Mouse (Mus musculus) c-Kit-positive CD71-negative TER-119-negative erythroid progenitor cells, embryonic 14.5 days (primary cell): ENCODE measurements around the gene Cux2.
"Not testable (repeated sequence)": the region's sequence is repeated elsewhere in the genome, so short reads cannot be mapped to it uniquely, and the experiment has no call there.

Experiments used
- DNase-seq: peaks from one replicate; pipeline ENCODE4 v3.0.0-alpha.2; 2013; ENCODE audit warnings: low read depth

Cux2 gene

GRCm38 (mm10) chr5:121864330-121864729 lies 185.6 kb downstream of the Cux2 start:
- DNase-seq = no peak

DNA sequence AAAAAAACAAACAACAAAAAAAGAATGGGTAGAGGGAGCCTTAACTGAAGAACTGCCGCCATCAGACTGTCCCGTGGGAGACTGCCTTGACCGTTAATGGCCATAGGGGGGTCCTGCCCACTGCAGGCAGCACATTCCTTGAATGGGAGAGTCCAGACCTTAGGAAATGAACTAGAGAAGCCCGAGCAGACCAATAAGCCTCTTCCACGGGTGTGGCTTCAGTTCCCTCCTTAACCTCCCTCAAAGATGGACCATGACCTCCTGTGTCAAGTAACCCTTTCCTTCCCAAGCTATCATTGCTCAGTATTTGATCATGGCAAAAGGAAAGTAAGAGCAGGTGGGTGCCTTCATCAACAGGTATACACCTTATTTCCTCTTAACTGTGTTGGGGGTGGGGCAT lies 187.9 kb downstream of the Cux2 start:
- no peak for DNase-seq

GRCm38 (mm10) chr5:121858427-121858826 lies 191.5 kb downstream of the Cux2 start:
- no peak for DNase-seq

DNA sequence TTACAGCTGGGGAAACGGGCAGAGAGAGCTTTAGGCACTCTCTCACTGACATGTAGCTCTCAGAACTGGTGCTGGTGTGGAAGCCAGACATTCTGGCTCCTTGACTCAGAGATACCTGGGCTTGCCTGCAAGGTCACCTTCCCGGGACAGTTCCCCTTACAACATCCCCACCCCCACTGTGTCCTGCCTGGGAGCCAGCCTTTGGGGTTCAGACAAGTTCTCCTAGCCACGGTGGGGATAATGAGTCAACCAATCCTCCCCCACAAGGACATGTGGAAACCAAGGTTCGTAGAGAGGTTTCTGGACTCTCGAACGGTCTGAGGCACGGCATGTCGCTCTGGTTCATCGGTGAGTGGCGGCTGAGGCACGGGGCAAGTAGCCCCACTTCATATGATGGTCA lies 193.2 kb downstream of the Cux2 start:
- DNase-seq = no peak

DNA sequence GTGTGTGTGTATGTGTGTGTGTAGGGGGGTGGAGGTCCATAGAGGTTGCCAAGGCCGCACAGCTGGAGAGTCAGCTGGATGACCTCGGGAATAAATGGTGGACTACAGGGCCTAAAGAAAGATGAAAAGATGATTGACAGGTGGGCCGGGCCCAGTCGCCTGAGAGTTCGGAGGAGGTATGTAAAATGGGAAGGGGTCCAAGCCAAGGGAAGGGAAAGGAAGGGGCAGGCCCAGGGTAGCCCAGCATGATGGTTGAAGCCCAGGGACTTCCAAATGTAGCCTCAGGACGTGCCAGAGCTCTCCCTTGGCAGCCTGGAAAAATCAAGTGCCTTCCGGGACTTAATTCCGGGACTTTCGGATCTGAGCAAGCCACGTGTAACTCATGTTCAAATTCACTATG lies 195.1 kb downstream of the Cux2 start:
- DNase-seq = no peak

- DNase-seq = no peak
Measured at GRCm38 (mm10) chr5:121853368-121854051, 196.4 kb downstream of the Cux2 start.

DNA sequence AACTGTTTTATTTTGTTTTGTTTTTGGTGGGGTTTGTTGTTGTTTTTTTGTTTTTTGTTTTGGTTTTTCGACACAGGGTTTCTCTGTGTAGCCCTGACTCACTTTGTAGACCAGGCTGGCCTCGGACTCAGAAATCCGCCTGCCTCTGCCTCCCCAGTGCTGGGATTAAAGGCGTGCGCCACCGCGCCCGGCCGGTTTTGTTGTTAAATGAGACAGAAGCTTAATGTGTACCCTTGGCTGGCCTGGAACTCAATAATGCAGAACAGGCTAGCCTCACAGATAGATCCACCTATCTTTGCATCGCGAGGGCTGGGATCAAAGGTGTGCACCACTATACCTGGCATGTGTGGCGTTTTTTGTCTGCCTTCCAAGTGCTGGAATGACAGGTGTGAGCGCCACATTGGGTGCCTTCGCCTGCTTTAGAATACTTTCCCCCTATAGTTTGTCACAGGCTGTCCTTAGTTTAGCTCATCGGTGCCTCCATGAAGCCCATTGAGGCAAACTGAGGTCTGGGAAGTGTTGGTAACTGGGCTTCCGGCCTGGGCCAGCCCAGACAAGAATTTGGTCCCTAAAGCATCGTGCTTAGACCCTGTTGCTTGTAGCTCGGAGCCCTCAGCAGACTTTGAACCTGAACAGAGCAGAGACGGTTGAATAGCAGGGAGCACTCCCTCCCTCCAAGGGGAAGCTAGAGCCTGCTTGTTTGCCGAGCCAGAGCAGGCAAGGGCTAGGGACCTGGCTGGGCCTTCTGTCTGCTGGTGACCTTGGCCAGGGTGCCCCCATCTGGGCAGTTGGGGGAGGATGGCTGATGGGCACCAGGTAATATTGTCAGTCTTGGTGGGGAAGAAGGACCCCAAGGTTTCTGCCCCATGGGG lies 200.2 kb downstream of the Cux2 start:
- no peak for DNase-seq

GRCm38 (mm10) chr5:121848743-121849142 lies 201.2 kb downstream of the Cux2 start, which contains the start of gene Pheta1:
TSS of gene Pheta1 (plus strand) at chr5:121848984.
- DNase-seq = peak; percentile 86

DNA sequence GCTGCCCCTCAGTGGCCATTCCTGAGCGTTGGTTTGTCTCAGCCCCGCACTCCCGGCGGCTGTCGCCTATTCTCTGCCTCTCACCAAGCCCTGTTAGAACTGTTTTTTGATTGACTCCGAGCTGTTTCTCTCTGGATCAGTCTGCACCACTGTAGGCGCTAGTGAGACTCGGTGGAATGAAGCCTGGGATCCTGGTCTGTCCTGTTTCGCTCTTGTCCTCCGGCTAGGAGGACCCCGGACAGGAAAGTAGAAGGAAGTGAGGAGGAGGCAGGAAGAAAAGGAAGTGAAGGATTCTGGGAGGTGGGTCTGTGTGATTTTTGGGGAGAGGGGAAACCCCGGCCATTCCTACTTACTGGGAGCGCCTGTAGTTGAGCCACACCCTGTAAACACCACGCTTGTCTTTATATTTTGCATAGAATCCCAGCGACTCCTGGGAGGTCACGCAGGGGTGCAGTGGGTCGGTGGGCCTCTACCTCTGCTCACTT lies 201.8 kb downstream of the Cux2 start:
- no peak for DNase-seq

- not testable (repeated sequence) for DNase-seq
Measured at GRCm38 (mm10) chr5:121847269-121847668, 202.6 kb downstream of the Cux2 start.

DNA sequence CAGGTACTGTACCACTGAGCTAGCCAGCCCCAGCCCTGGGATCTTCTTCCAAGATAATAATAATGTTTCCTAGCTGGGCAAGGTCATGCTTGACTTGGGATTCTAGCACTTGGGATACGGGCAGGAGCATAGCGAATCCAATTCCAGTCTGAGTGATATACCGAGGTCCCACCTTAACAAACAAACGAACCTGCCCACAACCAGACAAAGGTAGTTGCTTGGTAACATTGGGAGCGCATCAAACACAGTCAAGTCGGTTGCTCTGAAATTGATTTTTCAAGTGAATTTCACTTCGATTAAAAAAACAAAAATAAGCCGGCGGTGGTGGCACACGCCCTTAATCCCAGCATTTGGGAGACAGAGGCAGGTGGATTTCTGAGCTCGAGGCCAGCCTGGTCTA lies 203.6 kb downstream of the Cux2 start:
- no peak for DNase-seq

DNA sequence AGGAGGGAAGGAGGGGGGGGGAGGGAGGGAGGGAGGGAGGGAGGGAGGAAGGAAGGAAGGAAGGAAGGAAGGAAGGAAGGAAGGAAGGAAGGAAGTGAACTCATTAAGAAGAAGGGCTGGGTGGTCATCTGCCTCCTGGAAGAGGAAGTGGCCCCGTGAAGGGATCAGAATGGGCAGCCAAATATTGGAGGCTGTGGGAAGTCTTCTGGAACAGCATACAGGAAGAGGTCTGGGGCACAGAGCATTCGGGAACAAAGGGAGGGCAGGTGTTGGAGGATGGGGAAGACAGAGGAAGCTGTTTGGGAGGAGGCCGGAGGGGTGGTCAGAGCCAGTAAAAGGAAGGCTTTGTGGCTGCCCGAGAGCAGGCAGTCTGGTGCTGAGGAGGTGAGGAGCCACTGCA lies 204.5 kb downstream of the Cux2 start:
- DNase-seq = no peak

GRCm38 (mm10) chr5:121843138-121843905 lies 206.6 kb downstream of the Cux2 start:
- no peak for DNase-seq

GRCm38 (mm10) chr5:121842665-121843118 lies 207.2 kb downstream of the Cux2 start:
- no peak for DNase-seq

DNA sequence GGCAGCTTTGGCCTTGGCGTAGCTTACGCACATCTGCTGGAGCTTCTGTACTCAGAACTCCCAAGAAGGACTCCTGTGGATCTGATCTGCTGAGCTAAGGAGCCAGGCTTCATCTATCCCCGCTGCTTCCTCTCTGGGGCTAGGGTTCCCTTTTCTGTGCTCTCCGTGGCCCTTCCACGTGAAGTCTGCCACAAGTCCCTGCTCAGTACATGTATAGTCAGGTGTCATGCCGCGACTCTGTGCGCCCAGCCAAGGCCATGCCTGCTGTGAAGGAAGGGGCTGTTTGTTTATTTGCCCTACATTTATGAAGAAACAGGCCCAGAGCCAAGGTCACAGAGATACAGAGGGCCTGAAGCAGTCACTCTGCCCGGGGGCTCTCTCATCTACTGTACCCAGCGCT lies 207.9 kb downstream of the Cux2 start:
- no peak for DNase-seq

- no peak for DNase-seq
Measured at GRCm38 (mm10) chr5:121841516-121841915, 208.4 kb downstream of the Cux2 start.

- DNase-seq = no peak
Measured at GRCm38 (mm10) chr5:121839128-121839473, 210.8 kb downstream of the Cux2 start.

DNA sequence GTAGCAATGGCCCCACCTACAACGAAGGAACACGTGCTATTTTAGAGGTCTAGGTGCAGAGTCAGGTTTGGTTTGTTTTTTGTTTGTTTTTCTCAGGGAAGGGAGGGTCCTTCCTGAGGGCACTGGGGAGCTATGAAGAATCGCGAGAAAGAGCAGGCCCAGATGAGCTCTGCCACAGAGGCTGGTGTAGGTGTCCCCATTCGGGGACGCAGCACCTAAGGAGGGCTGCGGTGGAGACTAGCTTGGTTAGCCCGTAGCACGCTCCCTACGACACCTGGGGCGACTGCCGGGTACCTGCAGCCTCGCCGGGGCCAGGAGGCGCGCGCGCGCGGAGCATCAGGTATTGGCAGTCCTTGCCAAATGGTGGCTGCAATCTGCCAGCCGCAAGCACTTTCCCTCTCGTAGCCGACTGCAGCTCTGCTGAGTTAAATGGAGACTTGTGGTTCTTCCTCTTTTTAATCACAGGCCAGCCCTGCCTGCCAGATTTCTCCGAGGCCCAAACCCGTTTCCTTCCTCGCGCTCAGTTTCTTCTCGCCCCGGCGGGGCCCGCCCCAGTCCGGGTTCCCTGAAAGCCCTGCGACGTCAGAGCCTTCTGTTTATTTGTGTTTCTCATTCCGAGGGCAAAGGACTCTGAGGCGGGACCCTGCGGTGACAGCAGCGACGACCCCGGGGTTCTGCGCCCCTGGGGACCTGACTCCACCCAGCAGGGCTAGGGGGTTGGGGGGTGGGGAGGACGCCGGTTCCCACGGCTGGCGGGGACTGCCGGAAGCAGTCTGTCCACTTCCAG lies 211.4 kb downstream of the Cux2 start:
- DNase-seq = no peak

DNA sequence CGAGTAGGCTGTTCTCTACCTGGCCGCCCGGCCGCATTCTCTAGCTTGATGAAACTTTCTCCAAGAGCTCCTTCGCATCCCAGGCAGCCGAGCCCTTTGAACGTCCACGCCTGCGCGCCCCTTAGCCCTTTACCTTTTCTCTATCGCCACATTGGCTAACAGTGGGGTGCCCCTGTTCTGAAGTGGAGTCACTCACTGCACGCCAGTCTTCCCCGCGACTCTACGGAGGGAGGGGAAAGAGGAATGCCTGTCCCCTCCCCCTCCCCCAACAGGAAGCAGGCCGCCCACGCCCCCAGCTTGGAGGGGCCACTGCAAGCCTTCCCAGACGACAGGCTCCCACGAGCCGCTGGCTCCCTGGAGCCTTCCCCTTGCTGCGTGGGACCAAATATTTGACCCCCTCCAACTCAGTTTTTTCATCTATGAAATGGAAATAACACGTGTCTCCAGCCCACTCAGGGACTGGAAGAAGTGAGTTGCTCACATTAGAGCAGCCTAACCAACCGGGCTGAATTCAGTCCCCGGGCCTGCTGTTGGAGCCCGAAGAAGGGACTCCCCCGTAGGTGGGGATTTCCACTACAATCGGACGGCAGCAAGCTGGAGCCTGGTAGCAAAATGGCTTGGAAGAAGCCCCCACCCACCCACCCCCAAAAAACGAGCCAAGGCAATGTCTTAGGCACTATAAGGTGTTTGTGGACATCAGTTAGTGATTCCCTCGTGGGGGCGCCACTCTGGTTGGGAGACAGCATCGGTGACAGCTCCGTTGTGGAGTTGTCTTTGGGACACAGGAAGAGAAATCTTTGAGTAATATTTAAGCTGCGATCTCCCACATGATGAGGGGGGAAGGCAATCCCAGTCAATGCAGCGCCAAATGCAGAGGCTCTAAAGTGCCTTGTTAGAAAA lies 212.2 kb downstream of the Cux2 start, which contains the start of gene Sh2b3:
Sh2b3 (minus strand) TSS at position 206 of the 900 bp plus-strand sequence.
- DNase-seq = no peak

GRCm38 (mm10) chr5:121836692-121837415 lies 213.0 kb downstream of the Cux2 start:
- peak; percentile 91 for DNase-seq
